Mouse (Mus musculus) ES-CJ7 (cell line): ENCODE measurements around the gene H2-M10.2.
A peak's percentile ranks its signal among the peaks of the same experiment; 100 is the strongest.
"Not testable (repeated sequence)": the region's sequence is repeated elsewhere in the genome, so short reads cannot be mapped to it uniquely, and the experiment has no call there.

Experiments
- DNase-seq: peaks from one replicate; pipeline ENCODE4 v3.0.0; 2011; ENCODE audit warnings: low read depth, low spot score

The H2-M10.2 gene

DNA sequence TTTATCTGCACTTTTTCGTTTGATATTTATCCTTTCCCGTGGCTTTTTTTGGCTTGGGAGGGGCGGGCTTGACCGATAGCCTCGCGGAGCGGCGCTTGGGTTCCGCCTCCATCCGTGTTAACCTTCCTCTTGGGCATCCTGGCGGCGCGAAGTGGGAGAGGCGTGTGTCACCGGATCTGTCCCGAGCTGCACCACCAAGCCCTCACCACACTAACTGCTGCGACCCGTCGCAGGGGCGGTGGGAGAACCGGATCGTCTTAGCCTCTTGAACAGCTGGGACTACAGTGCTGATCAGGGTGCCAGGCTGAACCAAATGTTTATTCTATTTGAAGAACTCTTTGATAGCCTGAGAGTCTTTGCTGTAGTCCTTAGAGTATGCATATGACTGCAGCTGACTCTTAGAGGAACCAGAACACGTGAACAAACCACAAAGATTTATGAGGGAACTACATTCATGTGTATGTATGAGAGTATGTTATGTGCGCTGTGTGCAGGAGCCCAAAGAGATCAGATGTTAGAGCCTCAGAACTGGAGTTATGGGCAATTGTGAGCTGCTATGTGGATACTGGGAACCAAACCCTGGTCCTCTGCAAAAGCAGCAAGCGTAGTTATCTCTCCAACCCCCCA, 33.9 kb downstream of the H2-M10.2 start:
- DNase-seq: no peak

DNA sequence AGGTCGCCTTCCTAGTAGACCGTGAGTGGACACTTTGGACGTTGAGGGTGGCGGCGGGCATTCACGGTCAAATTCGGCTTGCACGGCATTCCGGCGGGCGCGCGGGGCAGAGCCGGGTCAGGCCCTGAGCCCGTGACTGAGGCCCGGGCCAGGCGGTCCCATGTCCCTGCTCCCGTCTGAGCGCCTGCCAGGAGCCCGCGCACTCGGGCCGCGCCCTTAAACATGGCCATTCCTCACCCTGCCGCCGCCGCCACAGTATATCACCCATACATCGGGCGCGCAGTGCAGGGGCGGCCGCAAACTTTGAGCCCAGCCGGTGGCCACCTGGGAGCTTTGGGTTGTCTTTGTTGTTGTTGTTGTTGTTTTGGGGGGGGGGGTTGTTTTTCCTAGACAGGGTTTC, 37.4 kb downstream of the H2-M10.2 start:
- DNase-seq: no peak

GRCm38 (mm10) chr17:36245741-36246140, 40.5 kb downstream of the H2-M10.2 start:
- DNase-seq: no peak

DNA sequence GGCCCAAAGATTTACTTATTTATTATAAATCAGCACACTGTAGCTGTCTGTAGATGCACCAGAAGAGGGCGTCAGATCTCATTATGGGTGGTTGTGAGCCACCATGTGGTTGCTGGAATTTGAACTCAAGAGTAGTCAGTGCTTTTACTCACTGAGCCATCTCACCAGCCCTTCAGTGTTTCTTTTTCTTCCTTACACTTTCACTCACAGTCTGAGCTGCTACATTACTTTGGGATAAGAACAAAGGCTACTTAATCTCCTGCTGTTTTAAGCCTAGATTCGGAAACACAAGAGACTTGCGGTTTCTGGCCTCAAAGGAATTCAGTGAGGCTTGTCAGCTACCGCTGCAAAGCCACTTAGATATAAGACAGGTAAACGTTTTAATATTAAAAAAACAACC, 42.3 kb downstream of the H2-M10.2 start:
- peak; percentile 41 for DNase-seq

- DNase-seq: no peak
Observed at GRCm38 (mm10) chr17:36240637-36241213, 45.6 kb downstream of the H2-M10.2 start.

GRCm38 (mm10) chr17:36237321-36237921, 48.9 kb downstream of the H2-M10.2 start:
- DNase-seq: peak; percentile 47

- not testable (repeated sequence) for DNase-seq
Observed at GRCm38 (mm10) chr17:36235300-36235699, 51.0 kb downstream of the H2-M10.2 start.
